Mouse (Mus musculus): Measurements from ENCODE around the gene Tigar. TPM values are rescaled to one million over a fixed set of nuclear protein-coding genes. Genes with fewer than 3 reads are reported as not detected.

Gene Tigar
- total RNA-seq, 1 experiment from 2014 or later, result 22.9 TPM

- no peak for DNase-seq
Observed at GRCm38 (mm10) chr6:127142154-127143123, 33.1 kb upstream of the Tigar start.

- DNase-seq, result no peak
Observed at GRCm38 (mm10) chr6:127138962-127139361, 29.6 kb upstream of the Tigar start.

- no peak for DNase-seq
Observed at GRCm38 (mm10) chr6:127133433-127134245, 24.3 kb upstream of the Tigar start.

GRCm38 (mm10) chr6:127132719-127133118 lies 23.4 kb upstream of the Tigar start:
- no peak for DNase-seq

- no peak for DNase-seq
Observed at GRCm38 (mm10) chr6:127131946-127132345, 22.6 kb upstream of the Tigar start.

GRCm38 (mm10) chr6:127130377-127130776 lies 21.0 kb upstream of the Tigar start:
- no peak for DNase-seq

GRCm38 (mm10) chr6:127129659-127130058 lies 20.3 kb upstream of the Tigar start:
- DNase-seq, result no peak

GRCm38 (mm10) chr6:127123506-127123905 lies 14.1 kb upstream of the Tigar start:
- DNase-seq, result peak; percentile 31

GRCm38 (mm10) chr6:127122996-127123395 lies 13.6 kb upstream of the Tigar start:
- DNase-seq, result no peak

- peak; percentile 32 for DNase-seq
Observed at GRCm38 (mm10) chr6:127122221-127122806, 13.0 kb upstream of the Tigar start.

- DNase-seq, result no peak
Observed at GRCm38 (mm10) chr6:127114753-127115456, 5.5 kb upstream of the Tigar start.

- no peak for DNase-seq
Observed at GRCm38 (mm10) chr6:127108368-127109060, 843 bp downstream of the Tigar start.

GRCm38 (mm10) chr6:127107413-127107812 lies 1.9 kb downstream of the Tigar start:
- DNase-seq, result no peak

GRCm38 (mm10) chr6:127106726-127107125 lies 2.6 kb downstream of the Tigar start:
- no peak for DNase-seq

- no peak for DNase-seq
Observed at GRCm38 (mm10) chr6:127106189-127106588, 3.2 kb downstream of the Tigar start.

GRCm38 (mm10) chr6:127105107-127105506 lies 4.2 kb downstream of the Tigar start:
- peak; percentile 29 for DNase-seq

- DNase-seq, result no peak
Observed at GRCm38 (mm10) chr6:127104396-127105029, 4.8 kb downstream of the Tigar start.

- DNase-seq, result no peak
Observed at GRCm38 (mm10) chr6:127103506-127104275, 5.7 kb downstream of the Tigar start.

GRCm38 (mm10) chr6:127094565-127094964 lies 14.8 kb downstream of the Tigar start:
- DNase-seq, result no peak

- no peak for DNase-seq
Observed at GRCm38 (mm10) chr6:127086739-127087138, 22.6 kb downstream of the Tigar start.

All from adrenal gland, postnatal 25 days (tissue).